Mouse (Mus musculus) ES-E14 (cell line): ENCODE data around the gene Xrcc1. TPM values are rescaled to one million over a fixed set of nuclear protein-coding genes. Genes with fewer than 3 reads are reported as not detected.

Experiments used
- DNase-seq: peaks from one replicate; pipeline ENCODE4 v3.0.0-alpha.2; 2013; ENCODE audit warnings: low read depth, low spot score
- H3K27ac ChIP-seq: 2 replicates; pipeline ENCODE4 v1.5.1; 2012; ENCODE audit warnings: low read depth, mild to moderate bottlenecking, low read length, moderate library complexity, mixed read lengths; ENCODE audit not compliant: poor library complexity, insufficient read depth, severe bottlenecking
- H3K36me3 ChIP-seq: 2 replicates; pipeline ENCODE4 v1.6.1; 2012; ENCODE audit warnings: mild to moderate bottlenecking, low read length, moderate library complexity, mixed read lengths; ENCODE audit not compliant: control insufficient read depth, poor library complexity, insufficient read depth, severe bottlenecking
- H3K4me1 ChIP-seq, 2 experiments: fragments of 150-350 bp in 1 of 2; sonication (generic) in 1 of 2; 2 replicates each; pipeline ENCODE4 v1.6.1; 2012; ENCODE audit warnings: low read length in 2 of 2, mild to moderate bottlenecking in 1 of 2, mixed read lengths in 1 of 2; ENCODE audit not compliant: control insufficient read depth in 2 of 2, insufficient read depth in 2 of 2, poor library complexity in 1 of 2
- H3K4me3 ChIP-seq, 2 experiments: fragments of 150-350 bp in 1 of 2; sonication (generic) in 1 of 2; 2 replicates each; pipeline ENCODE4 v1.5.1; 2012; ENCODE audit warnings: low read length in 2 of 2, low read depth in 1 of 2, mild to moderate bottlenecking in 1 of 2, mixed read lengths in 1 of 2; ENCODE audit not compliant: insufficient read depth in 1 of 2, poor library complexity in 1 of 2, severe bottlenecking in 1 of 2
- H3K9ac ChIP-seq: 2 replicates; pipeline ENCODE4 v1.6.1; 2012; ENCODE audit warnings: low read depth, mild to moderate bottlenecking, low read length, mixed read lengths; ENCODE audit not compliant: poor library complexity, insufficient read depth, severe bottlenecking
- H3K9me3 ChIP-seq: fragments of 150-350 bp; sonication (generic); 2 replicates; pipeline ENCODE4 v1.6.1; 2012; ENCODE audit warnings: low read depth, mild to moderate bottlenecking, low read length; ENCODE audit not compliant: control insufficient read depth, insufficient read depth
- CHD2 ChIP-seq: IDR thresholded peaks from 2 replicates; pipeline ENCODE4 v1.6.1; 2014; ENCODE audit warnings: mild to moderate bottlenecking, low read depth, low read length, inconsistent platforms
- HCFC1 ChIP-seq: IDR thresholded peaks from 2 replicates; pipeline ENCODE4 v1.6.1; 2012; ENCODE audit warnings: low read length, inconsistent platforms, borderline replicate concordance; ENCODE audit not compliant: insufficient read depth
- MAFK ChIP-seq: IDR thresholded peaks from 2 replicates; pipeline ENCODE4 v1.6.1; 2014; ENCODE audit warnings: mild to moderate bottlenecking, low read depth, low read length, inconsistent platforms; ENCODE audit not compliant: insufficient read depth
- ZC3H11A ChIP-seq: IDR thresholded peaks from 2 replicates; pipeline ENCODE4 v1.6.1; 2012; ENCODE audit warnings: low read depth, mild to moderate bottlenecking, inconsistent platforms, low read length, borderline replicate concordance
- ZNF384 ChIP-seq: IDR thresholded peaks from 2 replicates; pipeline ENCODE4 v1.6.1; 2012; ENCODE audit warnings: low read depth, low read length, inconsistent platforms
- in situ Hi-C, 2 experiments: fragments of 600-800 bp; cut with MboI; formaldehyde crosslinking; loops; one replicate each; pipeline ENCODE4 v1.15.1; 2025; ENCODE audit warnings: low sequenced_read_pairs in 2 of 2, inconsistent platforms in 1 of 2; ENCODE audit not compliant: unreplicated experiment in 2 of 2
- total RNA-seq: library from RNA; depleted of rRNA; stranded (reverse); fragments of 300-350 nt; gene quantifications from 2 replicates; pipeline ENCODE4 v1.2.3, GENCODE M21; 2012

Gene Xrcc1
- total RNA-seq, 1 experiment: 69.7 TPM

- Histone ChIP-seq H3K4me3 (peak overlapping the region; percentile 85 to 98), H3K9ac (peak overlapping the region; percentile 97), H3K4me1 (peaks cover 0 to 11% of the 10 kb centered on the region in 2 experiments; a peak in 2 of 4 replicates), H3K36me3 (peaks cover 21% of the 10 kb centered on the region), H3K27ac (no peak overlapping the region; the same call in 1 of the 2 replicates), H3K9me3 (no peaks in the 10 kb centered on the region)
- in situ Hi-C loops: no loop called here
- TF ChIP-seq CHD2 (no peak), HCFC1 (no peak), ZNF384 (no peak), MAFK (no peak), ZC3H11A (no peak)
- DNase-seq: no peak
Observed at GRCm38 (mm10) chr7:24547534-24548036, 1.5 kb downstream of the Xrcc1 start.

- peaks cover 39% of the 10 kb centered on the region for H3K36me3 ChIP-seq
- TF ChIP-seq MAFK (no peak), CHD2 (no peak)
Observed at GRCm38 (mm10) chr7:24551985-24552759, 6.1 kb downstream of the Xrcc1 start.

GRCm38 (mm10) chr7:24555786-24556185, 9.7 kb downstream of the Xrcc1 start:
- no peak overlapping the region for H3K27ac ChIP-seq
- no peak overlapping the region for H3K4me3 ChIP-seq
- no peaks in the 10 kb centered on the region for H3K9me3 ChIP-seq
- in situ Hi-C loops: no loop called here
- H3K36me3 ChIP-seq: peaks cover 38% of the 10 kb centered on the region
- H3K4me1 ChIP-seq: peaks cover 0 to 5% of the 10 kb centered on the region in 2 experiments; a peak in 2 of 4 replicates
- no peak for DNase-seq
- H3K9ac ChIP-seq: no peak overlapping the region
- no peak for TF ChIP-seq CHD2
- TF ChIP-seq MAFK: no peak
- no peak for TF ChIP-seq ZNF384
- TF ChIP-seq ZC3H11A: no peak
- TF ChIP-seq HCFC1: no peak

More at GRCm38 (mm10) chr7:24551985-24552759, 6.1 kb downstream of the Xrcc1 start:
- in situ Hi-C loops: no loop called here
- Histone ChIP-seq H3K9ac (no peak overlapping the region), H3K4me1 (peaks cover 0 to 8% of the 10 kb centered on the region in 2 experiments; a peak in 2 of 4 replicates), H3K9me3 (no peaks in the 10 kb centered on the region), H3K4me3 (no peak overlapping the region), H3K27ac (no peak overlapping the region)
- DNase-seq: no peak

GRCm38 (mm10) chr7:24561450-24561849, 15.4 kb downstream of the Xrcc1 start:
- Histone ChIP-seq H3K9ac (no peak overlapping the region), H3K36me3 (peaks cover 29% of the 10 kb centered on the region), H3K9me3 (no peaks in the 10 kb centered on the region), H3K4me1 (peaks cover 0 to 12% of the 10 kb centered on the region in 2 experiments; a peak in 1 of 4 replicates), H3K27ac (no peak overlapping the region), H3K4me3 (no peak overlapping the region)
- TF ChIP-seq ZNF384: no peak
- TF ChIP-seq HCFC1: no peak
- peak; percentile 98 for TF ChIP-seq MAFK
- no peak for TF ChIP-seq ZC3H11A
- TF ChIP-seq CHD2: no peak
- DNase-seq: no peak
- in situ Hi-C loops: no loop called here
